Mouse (Mus musculus): Measurements from ENCODE around the gene Phpt1. TPM values are rescaled to one million over a fixed set of nuclear protein-coding genes. Genes with fewer than 3 reads are reported as not detected.
A peak's percentile ranks its signal among the peaks of the same experiment; 100 is the strongest.

Gene Phpt1
- total RNA-seq, 1 experiment = 29.9 TPM

GRCm38 (mm10) chr2:25551186-25551585 is 23.8 kb downstream of the Phpt1 start:
- DNase-seq (ENCODE audit: low read depth, low spot score) = no peak
- in situ Hi-C loops (cut with MboI; ENCODE audit: low sequenced_read_pairs in 2 of 2, unreplicated experiment in 2 of 2) = no loop called here
- Histone ChIP-seq H3K4me1 (ENCODE audit: control insufficient read depth in 2 of 2, insufficient read depth in 2 of 2, low read length in 2 of 2, poor library complexity in 1 of 2) (no peaks in the 10 kb centered on the region), H3K27ac (ENCODE audit: insufficient read depth, low read depth, low read length, poor library complexity, severe bottlenecking) (no peak overlapping the region), H3K36me3 (ENCODE audit: control insufficient read depth, insufficient read depth, low read length, poor library complexity, severe bottlenecking) (no peaks in the 10 kb centered on the region), H3K4me3 (ENCODE audit: insufficient read depth in 1 of 2, low read depth in 1 of 2, low read length in 2 of 2, poor library complexity in 1 of 2, severe bottlenecking in 1 of 2) (no peak overlapping the region), H3K9me3 (ENCODE audit: control insufficient read depth, insufficient read depth, low read depth, low read length) (no peaks in the 10 kb centered on the region), H3K9ac (ENCODE audit: insufficient read depth, low read depth, low read length, poor library complexity, severe bottlenecking) (no peak overlapping the region)
- no peak for TF ChIP-seq ZC3H11A (IDR thresholded peaks at IDR 0.05; ENCODE audit: borderline replicate concordance, low read depth, low read length)
- TF ChIP-seq ZNF384 (IDR thresholded peaks at IDR 0.05; ENCODE audit: low read depth, low read length) = no peak
- no peak for TF ChIP-seq HCFC1 (IDR thresholded peaks at IDR 0.05; ENCODE audit: borderline replicate concordance, insufficient read depth, low read length)
- TF ChIP-seq MAFK (IDR thresholded peaks at IDR 0.05; ENCODE audit: insufficient read depth, low read depth, low read length) = no peak
- TF ChIP-seq CHD2 (IDR thresholded peaks at IDR 0.05; ENCODE audit: low read depth, low read length) = no peak

- no peak for TF ChIP-seq ZC3H11A (IDR thresholded peaks at IDR 0.05; ENCODE audit: borderline replicate concordance, low read depth, low read length)
- no peak for TF ChIP-seq CHD2 (IDR thresholded peaks at IDR 0.05; ENCODE audit: low read depth, low read length)
- TF ChIP-seq MAFK (IDR thresholded peaks at IDR 0.05; ENCODE audit: insufficient read depth, low read depth, low read length) = no peak
These were observed 25.7 kb downstream of the Phpt1 start for GRCm38 (mm10) chr2:25549021-25549991.

GRCm38 (mm10) chr2:25546811-25547491 is 28.1 kb downstream of the Phpt1 start, which contains the start of gene Traf2:
TSS of gene Traf2 (minus strand) at chr2:25546940.
- in situ Hi-C loops (cut with MboI; ENCODE audit: low sequenced_read_pairs in 2 of 2, unreplicated experiment in 2 of 2) = no loop called here

More at GRCm38 (mm10) chr2:25549021-25549991, 25.7 kb downstream of the Phpt1 start:
- Histone ChIP-seq H3K27ac (ENCODE audit: insufficient read depth, low read depth, low read length, poor library complexity, severe bottlenecking) (no peak overlapping the region), H3K36me3 (ENCODE audit: control insufficient read depth, insufficient read depth, low read length, poor library complexity, severe bottlenecking) (no peaks in the 10 kb centered on the region), H3K9ac (ENCODE audit: insufficient read depth, low read depth, low read length, poor library complexity, severe bottlenecking) (no peak overlapping the region), H3K4me3 (ENCODE audit: insufficient read depth in 1 of 2, low read depth in 1 of 2, low read length in 2 of 2, poor library complexity in 1 of 2, severe bottlenecking in 1 of 2) (no peak overlapping the region), H3K9me3 (ENCODE audit: control insufficient read depth, insufficient read depth, low read depth, low read length) (no peaks in the 10 kb centered on the region), H3K4me1 (ENCODE audit: control insufficient read depth in 2 of 2, insufficient read depth in 2 of 2, low read length in 2 of 2, poor library complexity in 1 of 2) (peaks cover 0 to 3% of the 10 kb centered on the region in 2 experiments; a peak in 1 of 4 replicates)
- in situ Hi-C loops (cut with MboI; ENCODE audit: low sequenced_read_pairs in 2 of 2, unreplicated experiment in 2 of 2) = no loop called here
- DNase-seq (ENCODE audit: low read depth, low spot score) = no peak

GRCm38 (mm10) chr2:25545996-25546810 is 28.8 kb downstream of the Phpt1 start:
- H3K4me1 ChIP-seq (ENCODE audit: control insufficient read depth in 2 of 2, insufficient read depth in 2 of 2, low read length in 2 of 2, poor library complexity in 1 of 2) = peaks cover 0 to 3% of the 10 kb centered on the region in 2 experiments; a peak in 1 of 4 replicates
- in situ Hi-C loops (cut with MboI; ENCODE audit: low sequenced_read_pairs in 2 of 2, unreplicated experiment in 2 of 2) = no loop called here
- peak overlapping the region; percentile 83 for H3K9ac ChIP-seq (ENCODE audit: insufficient read depth, low read depth, low read length, poor library complexity, severe bottlenecking)
- TF ChIP-seq ZC3H11A (IDR thresholded peaks at IDR 0.05; ENCODE audit: borderline replicate concordance, low read depth, low read length) = no peak
- TF ChIP-seq CHD2 (IDR thresholded peaks at IDR 0.05; ENCODE audit: low read depth, low read length) = no peak
- TF ChIP-seq ZNF384 (IDR thresholded peaks at IDR 0.05; ENCODE audit: low read depth, low read length) = no peak
- TF ChIP-seq HCFC1 (IDR thresholded peaks at IDR 0.05; ENCODE audit: borderline replicate concordance, insufficient read depth, low read length) = no peak
- no peak for TF ChIP-seq MAFK (IDR thresholded peaks at IDR 0.05; ENCODE audit: insufficient read depth, low read depth, low read length)
- no peak for DNase-seq (ENCODE audit: low read depth, low spot score)
- no peak overlapping the region; the same call in 1 of the 2 replicates for H3K27ac ChIP-seq (ENCODE audit: insufficient read depth, low read depth, low read length, poor library complexity, severe bottlenecking)
- no peaks in the 10 kb centered on the region for H3K9me3 ChIP-seq (ENCODE audit: control insufficient read depth, insufficient read depth, low read depth, low read length)
- peak overlapping the region; percentile 78 for H3K4me3 ChIP-seq (ENCODE audit: insufficient read depth in 1 of 2, low read depth in 1 of 2, low read length in 2 of 2, poor library complexity in 1 of 2, severe bottlenecking in 1 of 2)
- H3K36me3 ChIP-seq (ENCODE audit: control insufficient read depth, insufficient read depth, low read length, poor library complexity, severe bottlenecking) = no peaks in the 10 kb centered on the region

More at GRCm38 (mm10) chr2:25546811-25547491, 28.1 kb downstream of the Phpt1 start, which contains the start of gene Traf2:
- H3K9me3 ChIP-seq (ENCODE audit: control insufficient read depth, insufficient read depth, low read depth, low read length) = no peaks in the 10 kb centered on the region
- DNase-seq (ENCODE audit: low read depth, low spot score) = peak; percentile 97
- no peak for TF ChIP-seq ZC3H11A (IDR thresholded peaks at IDR 0.05; ENCODE audit: borderline replicate concordance, low read depth, low read length)
- no peak for TF ChIP-seq HCFC1 (IDR thresholded peaks at IDR 0.05; ENCODE audit: borderline replicate concordance, insufficient read depth, low read length)
- no peak for TF ChIP-seq MAFK (IDR thresholded peaks at IDR 0.05; ENCODE audit: insufficient read depth, low read depth, low read length)
- TF ChIP-seq CHD2 (IDR thresholded peaks at IDR 0.05; ENCODE audit: low read depth, low read length) = peak; percentile 97
- H3K36me3 ChIP-seq (ENCODE audit: control insufficient read depth, insufficient read depth, low read length, poor library complexity, severe bottlenecking) = no peaks in the 10 kb centered on the region
- peak within 1 kb of the TSS; percentile 83 for H3K9ac ChIP-seq (ENCODE audit: insufficient read depth, low read depth, low read length, poor library complexity, severe bottlenecking)
- H3K4me1 ChIP-seq (ENCODE audit: control insufficient read depth in 2 of 2, insufficient read depth in 2 of 2, low read length in 2 of 2, poor library complexity in 1 of 2) = peaks cover 0 to 3% of the 10 kb centered on the region in 2 experiments; a peak in 1 of 4 replicates
- H3K4me3 ChIP-seq (ENCODE audit: insufficient read depth in 1 of 2, low read depth in 1 of 2, low read length in 2 of 2, poor library complexity in 1 of 2, severe bottlenecking in 1 of 2) = peak within 1 kb of the TSS; percentile 78
- H3K27ac ChIP-seq (ENCODE audit: insufficient read depth, low read depth, low read length, poor library complexity, severe bottlenecking) = no peak within 1 kb of the TSS; the same call in 1 of the 2 replicates
